Mouse (Mus musculus) gastrocnemius, postnatal 10 days (tissue): Measurements from ENCODE around the gene Arel1. TPM values are rescaled to one million over a fixed set of nuclear protein-coding genes. Genes with fewer than 3 reads are reported as not detected.
A peak's percentile ranks its signal among the peaks of the same experiment; 100 is the strongest.

Experiments used
- DNase-seq: peaks from one replicate; pipeline ENCODE4 v3.0.0; 2021; ENCODE audit warnings: mixed read lengths
- total RNA-seq, 2 experiments: library from RNA; stranded (reverse); gene quantifications; 2 replicates each; pipeline ENCODE4 v1.2.3; 2021

Gene Arel1
- total RNA-seq, 2 experiments from 2014 or later: 20.8 to 23.4 TPM

GRCm38 (mm10) chr12:84948584-84949285 lies 22.0 kb downstream of the Arel1 start:
- DNase-seq: no peak

DNA sequence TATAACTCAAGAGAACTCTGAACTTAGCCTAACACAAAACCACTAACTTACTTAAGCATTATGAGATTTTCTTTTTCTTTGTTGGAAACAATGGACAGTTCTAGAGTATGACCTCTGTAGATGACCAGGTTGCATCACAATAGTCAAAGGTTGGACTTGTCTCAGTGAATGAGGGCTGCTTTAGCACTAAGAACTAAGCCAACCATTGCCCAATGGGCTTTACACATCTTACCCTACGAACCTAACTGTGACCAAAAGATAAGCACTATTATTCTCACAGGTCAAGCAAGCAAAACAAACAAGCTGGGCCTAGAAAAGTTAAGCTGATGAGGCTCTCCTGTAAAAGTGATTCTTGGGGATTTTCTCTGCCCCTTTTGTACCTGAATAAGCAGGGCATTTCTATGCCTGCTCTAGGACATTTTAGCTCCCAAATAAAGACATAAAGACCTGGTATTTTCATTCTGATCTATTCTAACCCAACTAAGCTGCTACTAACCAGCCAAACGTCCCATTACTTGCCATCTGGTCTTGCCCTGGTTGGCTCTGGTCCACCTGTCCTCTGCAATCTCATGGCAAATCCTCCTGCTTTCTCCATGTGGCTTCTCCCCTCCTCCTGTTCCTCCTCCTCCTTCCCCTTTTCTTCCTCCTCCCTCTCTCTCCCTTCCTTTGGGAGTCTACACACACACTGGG lies 22.7 kb downstream of the Arel1 start:
- DNase-seq: no peak

DNA sequence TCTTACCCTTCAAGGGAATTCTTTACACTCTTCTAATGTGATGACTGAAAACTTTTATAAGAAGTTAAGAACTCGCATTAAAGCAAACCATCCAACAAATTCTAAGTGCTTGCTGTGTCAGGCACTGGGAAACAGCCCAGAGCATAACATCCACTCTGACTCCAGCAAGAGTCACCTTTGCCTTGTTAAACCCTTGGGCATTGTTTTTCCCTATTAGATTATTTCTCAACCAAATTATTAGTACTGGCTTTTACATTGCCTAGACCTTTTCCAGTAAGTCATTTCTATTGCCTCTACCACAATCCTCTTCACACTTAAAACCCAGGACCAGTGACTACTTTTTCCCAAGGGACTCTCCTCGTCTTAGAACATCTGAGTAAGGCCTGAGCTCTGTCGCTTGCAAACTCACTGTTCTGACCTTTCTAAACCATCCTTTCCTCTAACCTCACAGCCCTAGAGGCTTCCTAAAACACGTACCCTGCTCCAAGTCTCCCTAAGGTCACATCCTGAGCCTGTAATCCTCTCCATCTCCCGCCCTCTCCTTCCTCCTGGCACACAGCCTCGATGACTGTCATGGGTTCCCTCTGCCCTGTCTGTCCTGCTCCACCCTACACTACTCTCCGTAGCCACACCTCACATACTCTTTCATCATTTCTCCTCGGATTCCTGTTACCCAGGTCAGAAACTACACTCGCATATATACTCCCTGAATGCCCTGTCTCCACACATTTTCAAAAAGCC lies 25.7 kb downstream of the Arel1 start:
- DNase-seq: no peak

DNA sequence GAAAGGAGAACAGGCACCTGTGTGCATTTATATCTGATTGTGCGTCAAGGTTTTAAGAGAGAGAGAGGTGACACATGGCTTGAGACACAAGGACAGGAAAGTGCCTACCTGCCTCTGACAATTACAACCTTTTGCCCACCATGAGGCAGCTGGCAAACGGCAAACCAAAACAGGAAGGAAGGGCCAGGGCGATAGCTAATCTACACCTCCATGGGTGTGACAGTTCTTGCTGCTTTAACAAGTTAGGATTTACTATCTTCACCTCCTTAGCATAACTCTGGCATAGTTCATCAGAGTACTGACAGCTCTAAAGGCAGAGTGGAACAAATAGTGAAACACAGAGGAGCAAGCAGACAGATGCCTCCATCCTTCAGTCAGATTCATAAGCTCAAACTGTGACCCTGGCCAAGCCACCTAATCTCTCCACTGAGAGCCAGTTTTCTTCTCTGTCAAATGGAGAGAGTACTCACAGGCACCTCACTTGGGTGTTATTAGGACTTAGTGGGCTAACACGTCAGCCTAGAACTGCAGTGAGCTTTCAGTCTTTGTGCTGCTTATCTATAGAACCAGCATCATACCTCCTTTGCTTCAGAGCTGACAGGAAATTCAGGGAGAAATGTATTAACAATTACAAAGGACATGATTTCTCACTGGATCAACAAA lies 26.4 kb downstream of the Arel1 start:
- no peak for DNase-seq

- DNase-seq: no peak
Observed at GRCm38 (mm10) chr12:84943006-84943952, 27.4 kb downstream of the Arel1 start.

DNA sequence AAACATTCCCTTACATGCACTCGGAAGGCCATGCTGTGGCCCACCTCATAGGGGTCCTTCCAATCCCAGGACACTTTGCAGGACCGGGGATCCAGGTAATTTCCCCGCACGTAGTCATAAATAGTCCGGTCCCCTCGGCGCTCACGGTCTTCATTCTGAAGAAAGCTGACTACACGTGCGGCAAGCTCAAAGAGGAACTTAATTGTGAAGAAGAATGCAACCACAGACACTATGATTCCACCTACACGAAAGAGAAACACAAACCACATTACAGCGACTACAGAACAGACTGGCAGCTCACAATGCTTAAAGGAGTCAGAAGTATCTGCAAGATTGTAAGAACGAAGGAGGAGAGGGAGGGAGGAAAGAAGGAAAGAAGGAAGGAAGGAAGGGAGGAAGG lies 29.0 kb downstream of the Arel1 start:
- no peak for DNase-seq

DNA sequence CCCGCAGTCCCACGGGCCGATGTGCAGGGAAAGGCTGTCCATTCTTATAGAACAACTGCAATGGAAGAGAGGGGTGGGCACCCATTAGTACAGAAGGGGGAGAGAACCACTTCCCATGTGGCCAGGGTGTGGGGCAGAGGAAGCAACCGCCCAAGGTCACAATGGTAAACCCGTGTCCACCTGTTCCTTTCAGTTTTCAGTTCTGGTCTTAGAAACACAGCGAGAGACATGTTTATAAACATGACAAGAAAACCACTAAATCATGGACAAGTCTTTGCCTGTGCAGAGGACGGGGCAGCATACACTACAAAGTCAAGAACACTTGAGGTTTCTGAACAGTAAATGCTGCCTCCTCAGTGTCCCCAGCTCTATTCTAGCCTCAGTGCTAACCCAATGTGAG lies 30.4 kb downstream of the Arel1 start:
- no peak for DNase-seq

DNA sequence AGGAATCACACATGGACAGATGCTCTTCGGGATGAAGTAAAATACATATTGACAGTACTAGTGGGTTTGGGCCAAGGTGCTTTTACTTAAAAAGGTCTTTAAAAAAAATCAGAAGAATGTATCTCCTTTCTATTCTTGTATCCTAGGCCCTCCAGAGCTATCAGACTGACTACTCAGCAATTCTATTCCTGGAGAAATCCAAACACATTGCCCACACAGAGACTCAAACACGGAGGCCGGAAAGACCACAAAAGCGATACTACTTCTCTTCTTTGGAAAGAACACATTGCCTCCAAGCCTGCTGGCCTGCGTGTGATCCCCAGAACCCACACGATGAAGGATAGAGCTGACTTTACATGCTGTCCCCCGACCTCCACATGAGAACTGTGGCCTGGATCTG lies 31.6 kb downstream of the Arel1 start:
- DNase-seq: no peak

- no peak for DNase-seq
Observed at GRCm38 (mm10) chr12:84935343-84935742, 35.4 kb downstream of the Arel1 start.

DNA sequence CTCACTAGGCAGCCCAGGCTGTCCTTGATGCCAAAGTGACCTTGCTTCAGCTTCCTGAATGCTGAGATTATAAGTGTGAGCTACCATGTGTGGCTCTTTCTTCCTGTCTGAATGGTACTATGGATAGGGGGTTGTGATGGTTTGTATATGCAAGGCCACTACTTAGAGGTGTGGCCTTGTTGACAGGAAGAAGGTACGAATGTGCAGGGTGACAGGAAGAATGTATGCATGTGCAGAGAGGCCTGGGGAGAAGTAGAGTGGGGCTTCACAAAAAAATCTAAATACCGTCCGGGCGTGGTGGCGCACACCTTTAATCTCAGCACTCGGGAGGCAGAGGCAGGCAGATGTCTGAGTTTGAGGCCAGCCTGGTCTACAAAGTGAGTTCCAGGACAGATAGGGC lies 38.5 kb downstream of the Arel1 start:
- DNase-seq: no peak

DNA sequence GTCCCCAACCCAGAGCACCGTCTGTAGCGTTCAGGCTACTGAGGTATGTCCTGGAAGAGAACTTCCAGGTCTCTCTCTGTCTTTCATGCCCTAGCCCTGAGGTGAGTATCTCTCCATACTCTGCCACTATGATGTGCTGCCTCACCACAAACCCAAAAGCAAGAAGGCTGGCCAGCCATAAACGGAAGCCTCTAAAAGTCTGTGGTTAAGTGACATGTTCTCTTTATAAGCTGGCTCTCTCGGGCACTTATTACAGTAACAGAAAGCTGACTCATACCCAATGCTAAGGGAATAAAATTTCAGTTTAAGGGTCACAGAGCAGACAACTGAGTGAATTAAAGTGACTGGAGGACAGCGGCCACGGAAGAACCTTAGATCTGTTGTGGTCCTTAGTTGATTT lies 44.2 kb downstream of the Arel1 start:
- DNase-seq: no peak

- no peak for DNase-seq
Observed at GRCm38 (mm10) chr12:84924324-84924723, 46.4 kb downstream of the Arel1 start.

GRCm38 (mm10) chr12:84921881-84922419 lies 48.8 kb downstream of the Arel1 start:
- no peak for DNase-seq

DNA sequence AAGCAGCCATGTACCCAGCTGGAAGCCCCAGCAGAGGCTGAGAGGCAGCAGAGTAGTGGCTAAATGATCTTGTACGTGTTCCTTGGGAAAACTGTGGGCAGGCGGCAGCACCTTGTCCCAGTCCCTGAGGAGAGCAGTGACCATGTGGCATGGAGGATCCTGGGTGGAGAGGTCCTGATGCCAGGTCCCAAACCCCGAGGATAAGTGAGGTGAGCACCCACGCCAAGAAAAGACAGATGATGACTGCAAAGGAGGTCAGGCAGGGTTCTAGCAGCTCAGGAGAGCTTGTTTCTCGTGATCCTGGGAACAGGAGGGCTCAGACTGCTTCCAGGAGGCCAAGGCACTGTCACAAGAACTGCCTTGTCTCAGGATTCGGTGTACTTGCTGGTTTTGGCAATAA lies 51.9 kb downstream of the Arel1 start:
- no peak for DNase-seq

- no peak for DNase-seq
Observed at GRCm38 (mm10) chr12:84917799-84918198, 52.9 kb downstream of the Arel1 start.

DNA sequence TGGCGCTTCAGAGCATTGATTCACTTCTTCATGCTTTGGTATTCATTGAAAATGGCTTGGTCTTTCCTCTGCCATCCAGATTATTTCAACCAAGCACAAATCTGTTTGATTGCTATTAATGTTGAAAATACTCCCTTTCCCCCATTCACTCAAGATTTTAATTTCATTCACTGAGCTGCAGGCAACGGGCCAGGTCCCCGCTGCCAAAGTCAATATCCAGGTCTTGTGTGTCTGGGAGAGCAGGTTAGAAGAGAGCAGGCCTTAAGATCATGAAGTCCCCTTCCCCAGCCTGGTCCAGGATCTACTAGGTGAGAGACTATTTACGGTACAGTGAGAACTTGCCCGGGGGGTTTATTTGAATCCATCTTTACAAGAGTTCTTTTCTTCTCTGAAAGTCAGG lies 55.7 kb downstream of the Arel1 start:
- DNase-seq: no peak

- no peak for DNase-seq
Observed at GRCm38 (mm10) chr12:84912652-84913104, 58.0 kb downstream of the Arel1 start.

DNA sequence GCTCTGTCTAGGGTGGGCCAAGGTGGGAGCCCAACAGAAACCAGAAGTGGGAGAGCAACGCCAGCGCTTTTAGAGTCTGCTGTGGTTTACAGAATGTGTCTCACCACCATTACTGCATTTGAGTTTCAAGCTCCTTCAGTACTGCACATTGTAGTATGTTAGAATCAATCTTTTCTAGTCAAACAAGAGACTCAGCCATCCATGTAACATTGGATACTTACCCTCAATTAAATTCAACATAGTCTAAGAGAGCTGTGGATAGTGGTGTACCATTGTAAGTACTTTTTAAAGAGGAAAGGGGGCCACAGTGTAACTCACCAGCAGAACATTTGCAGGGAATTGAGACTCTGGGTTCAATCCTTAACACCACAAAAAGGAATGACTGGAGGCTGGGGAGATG lies 59.1 kb downstream of the Arel1 start:
- no peak for DNase-seq

- no peak for DNase-seq
Observed at GRCm38 (mm10) chr12:84910066-84910465, 60.6 kb downstream of the Arel1 start.

DNA sequence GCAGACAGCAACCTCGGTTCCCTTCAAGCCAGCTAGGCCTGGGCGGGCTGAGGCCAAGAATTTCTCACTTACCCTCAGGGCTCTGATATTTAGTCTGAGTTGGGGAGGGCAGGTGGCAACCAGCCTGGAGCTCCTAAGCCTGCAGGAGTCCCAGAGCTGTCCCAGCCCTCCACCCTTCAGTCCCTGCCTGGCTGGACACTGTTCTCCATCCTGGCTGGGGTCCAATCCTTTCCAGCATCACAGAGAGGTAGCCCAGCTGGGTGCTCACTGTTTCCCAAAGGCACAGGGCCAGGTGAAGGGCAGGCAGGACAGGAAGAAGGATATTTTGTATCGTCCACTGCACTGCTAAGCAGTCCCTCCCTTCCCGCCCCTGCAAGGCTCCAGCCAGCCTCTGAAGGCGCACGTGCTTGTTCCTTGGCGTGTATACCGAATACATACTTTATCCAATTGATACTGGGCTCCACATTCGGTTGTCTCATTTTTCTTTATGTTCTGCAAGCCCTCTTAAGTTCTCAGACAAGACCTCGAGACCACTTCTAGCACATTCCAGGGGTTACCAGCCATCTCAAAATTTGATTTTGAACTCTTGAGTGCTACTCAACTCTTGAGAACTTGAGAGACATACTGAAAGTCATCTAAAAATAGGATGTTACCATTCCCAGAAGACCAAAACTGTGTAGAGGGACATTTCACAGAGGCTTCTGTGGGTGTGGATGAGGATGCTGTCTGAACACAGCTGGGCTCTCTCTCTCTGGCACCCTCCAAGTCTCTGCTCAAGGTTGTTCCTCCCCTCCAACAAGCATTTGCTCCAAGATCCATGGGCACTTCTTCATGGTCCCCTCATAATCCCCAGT lies 62.8 kb downstream of the Arel1 start:
- peak; percentile 47 for DNase-seq
